Mouse (Mus musculus) erythroblast, embryonic 14.5 days (primary cell): ENCODE data around the gene 1700122O11Rik.

Experiments used
- GATA1 ChIP-seq: IDR thresholded peaks from 2 replicates; pipeline ENCODE4 v1.6.1; 2012; ENCODE audit warnings: low read length, inconsistent platforms, mixed read lengths
- TAL1 ChIP-seq: IDR thresholded peaks from 3 replicates; pipeline ENCODE4 v1.6.1; 2012; ENCODE audit warnings: low read length, inconsistent platforms, mixed read lengths

- TF ChIP-seq GATA1 (no peak), TAL1 (no peak)
Measured at GRCm38 (mm10) chr17:48045631-48046030, 7.5 kb upstream of the 1700122O11Rik start.
